Mouse (Mus musculus) hindbrain, embryonic 15.5 days (tissue): ENCODE measurements around the gene Tmem202. TPM values are rescaled to one million over a fixed set of nuclear protein-coding genes. Genes with fewer than 3 reads are reported as not detected.

Experiments used
- ATAC-seq: fragments of 200-750 bp; cut with Nextera tagmentation; 2 replicates; pipeline ENCODE4 v1.8.0; 2017; ENCODE audit warnings: low read depth, moderate number of reproducible peaks, moderate TSS enrichment; ENCODE audit not compliant: low FRiP score
- H3K27ac ChIP-seq: fragments of 300-500 bp; sonication (generic); replicated peaks from 2 replicates; pipeline ENCODE4 v1.5.1; 2015; ENCODE audit warnings: mild to moderate bottlenecking, inconsistent platforms
- H3K27me3 ChIP-seq: fragments of 300-500 bp; sonication (generic); 2 replicates; pipeline ENCODE4 v1.6.1; 2015; ENCODE audit warnings: control low read depth, inconsistent platforms
- H3K36me3 ChIP-seq: fragments of 300-500 bp; sonication (generic); 2 replicates; pipeline ENCODE4 v1.6.1; 2015; ENCODE audit warnings: control low read depth, inconsistent platforms
- H3K4me1 ChIP-seq: fragments of 300-500 bp; sonication (generic); replicated peaks from 2 replicates; pipeline ENCODE4 v1.6.1; 2015; ENCODE audit warnings: control low read depth, inconsistent platforms
- H3K4me2 ChIP-seq: fragments of 300-500 bp; sonication (generic); 2 replicates; pipeline ENCODE4 v1.6.1; 2015; ENCODE audit warnings: moderate library complexity, mild to moderate bottlenecking, inconsistent platforms
- H3K4me3 ChIP-seq: fragments of 300-500 bp; sonication (generic); 2 replicates; pipeline ENCODE4 v1.5.1; 2015; ENCODE audit warnings: mild to moderate bottlenecking, inconsistent platforms
- H3K9ac ChIP-seq: fragments of 300-500 bp; sonication (generic); 2 replicates; pipeline ENCODE4 v1.6.1; 2015; ENCODE audit warnings: inconsistent platforms
- H3K9me3 ChIP-seq: fragments of 300-500 bp; sonication (generic); 2 replicates; pipeline ENCODE4 v1.6.1; 2016; ENCODE audit warnings: control low read depth, inconsistent platforms
- WGBS: fragments of 180-500 bp; shearing (Covaris S2); methylation state at CpG from one replicate; pipeline ENCODE4 v1.1.7; 2015; 5-methylcytosine and 5-hydroxymethylcytosine counted together
- polyA plus RNA-seq: library from polyadenylated mRNA; unstranded; fragments of >200 nt; fragmentation: Nextera tagmentation; extraction: Ambion mirVana; gene quantifications from 2 replicates; pipeline ENCODE4 v1.2.1, GENCODE M21; 2015

Tmem202 gene
- 0.88 and 1.5 TPM in 2 replicates for polyA plus RNA-seq

DNA sequence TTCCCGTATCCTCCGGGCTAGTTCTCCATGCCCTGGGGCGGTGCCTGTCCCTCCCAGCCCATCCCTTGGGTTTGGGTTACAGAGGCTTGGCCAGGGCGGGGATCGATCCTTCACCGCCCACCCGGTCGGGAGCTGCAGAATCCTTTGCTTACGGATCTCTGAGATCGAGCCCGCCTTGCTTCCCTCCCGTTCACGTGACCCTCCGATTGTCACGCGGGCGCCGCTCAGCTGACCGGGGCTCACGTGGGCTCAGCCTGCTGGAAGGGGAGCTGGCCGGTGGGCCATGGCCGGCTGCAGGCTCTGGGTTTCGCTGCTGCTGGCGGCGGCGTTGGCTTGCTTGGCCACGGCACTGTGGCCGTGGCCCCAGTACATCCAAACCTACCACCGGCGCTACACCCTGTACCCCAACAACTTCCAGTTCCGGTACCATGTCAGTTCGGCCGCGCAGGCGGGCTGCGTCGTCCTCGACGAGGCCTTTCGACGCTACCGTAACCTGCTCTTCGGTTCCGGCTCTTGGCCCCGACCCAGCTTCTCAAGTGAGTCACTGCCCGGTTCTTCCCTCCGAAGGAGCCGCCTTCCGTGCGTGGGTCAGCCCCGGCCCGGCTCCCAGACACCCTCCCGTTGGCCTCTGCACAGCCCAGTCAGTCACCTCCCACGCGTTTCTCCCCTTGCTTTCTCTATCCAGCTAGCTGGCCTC lies at the start of gene Tmem202, which contains the start of gene Hexa:
Tmem202 (minus strand) TSS at position 407 of the 697 bp plus-strand sequence.
Hexa (plus strand) TSS at position 100 of the 697 bp plus-strand sequence.
- H3K9me3 ChIP-seq = no peaks in the 10 kb centered on the region
- peak; percentile 93 for ATAC-seq

DNA sequence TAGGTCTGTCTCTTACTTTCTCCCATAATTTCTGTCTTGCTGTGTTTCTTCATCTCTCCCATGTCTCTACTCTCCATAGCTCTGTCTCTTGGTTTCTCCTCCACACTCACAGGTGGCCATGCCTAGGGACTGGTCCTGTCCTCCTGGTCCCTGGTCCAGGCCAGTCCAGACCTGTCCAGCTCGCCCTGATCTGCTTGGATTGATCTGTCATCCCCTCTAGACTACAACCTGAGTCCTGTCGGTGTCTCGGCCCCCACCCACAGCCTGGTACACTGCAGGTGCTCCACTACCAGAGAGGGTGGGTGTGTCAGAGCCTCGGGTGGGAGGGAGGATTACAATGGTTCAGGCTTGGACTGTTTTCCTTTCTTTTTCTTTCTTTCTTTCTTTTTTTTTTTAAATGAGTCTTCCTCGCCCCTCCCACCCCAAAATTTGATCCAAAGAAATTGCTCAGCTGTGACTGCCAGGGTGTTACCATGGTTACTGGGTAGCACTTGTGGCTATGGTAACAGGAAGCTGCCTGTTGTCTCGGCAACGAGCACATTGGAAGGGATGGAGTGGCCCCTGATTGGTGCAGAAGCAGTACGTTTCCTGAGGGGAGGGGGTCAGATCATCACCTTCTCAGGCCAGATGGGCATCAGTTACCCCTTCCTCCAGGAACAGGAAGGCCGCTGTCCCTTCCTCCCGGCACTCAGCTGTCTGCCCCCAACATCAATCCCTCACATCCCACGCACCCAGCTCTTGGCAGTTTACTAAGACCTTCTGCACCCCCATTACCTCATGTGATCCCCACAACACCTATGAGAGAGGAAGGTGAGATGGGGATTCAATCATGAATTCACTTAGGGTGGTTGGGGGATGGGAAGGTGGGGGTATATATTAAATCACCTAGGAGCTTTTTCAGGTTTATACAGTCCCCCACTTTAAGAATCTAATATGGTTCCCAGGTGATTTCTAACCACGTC lies 49.3 kb upstream of the Tmem202 start:
- 14% methylated on average over 12 of the region's 12 CpGs for WGBS
- Histone ChIP-seq H3K4me2 (peak overlapping the region; percentile 53), H3K36me3 (no peaks in the 10 kb centered on the region), H3K9me3 (no peaks in the 10 kb centered on the region), H3K4me1 (peaks cover 36% of the 10 kb centered on the region), H3K27ac (peak overlapping the region; percentile 81), H3K9ac (no peak overlapping the region), H3K27me3 (no peaks in the 10 kb centered on the region), H3K4me3 (peak overlapping the region; percentile 26)
- ATAC-seq = peak; percentile 92

More for the DNA sequence above, at the start of gene Tmem202, which contains the start of gene Hexa:
- 2% methylated on average over 55 of the region's 55 CpGs for WGBS
- no peaks in the 10 kb centered on the region for H3K36me3 ChIP-seq
- H3K27ac ChIP-seq = peak within 1 kb of the TSS; percentile 64; the same call in 1 of the 2 replicates
- peak within 1 kb of the TSS; percentile 88 for H3K4me3 ChIP-seq
- H3K4me1 ChIP-seq = peaks cover 27% of the 10 kb centered on the region
- H3K27me3 ChIP-seq = no peaks in the 10 kb centered on the region
- peak within 1 kb of the TSS; percentile 80 for H3K4me2 ChIP-seq
- H3K9ac ChIP-seq = peak within 1 kb of the TSS; percentile 89

DNA sequence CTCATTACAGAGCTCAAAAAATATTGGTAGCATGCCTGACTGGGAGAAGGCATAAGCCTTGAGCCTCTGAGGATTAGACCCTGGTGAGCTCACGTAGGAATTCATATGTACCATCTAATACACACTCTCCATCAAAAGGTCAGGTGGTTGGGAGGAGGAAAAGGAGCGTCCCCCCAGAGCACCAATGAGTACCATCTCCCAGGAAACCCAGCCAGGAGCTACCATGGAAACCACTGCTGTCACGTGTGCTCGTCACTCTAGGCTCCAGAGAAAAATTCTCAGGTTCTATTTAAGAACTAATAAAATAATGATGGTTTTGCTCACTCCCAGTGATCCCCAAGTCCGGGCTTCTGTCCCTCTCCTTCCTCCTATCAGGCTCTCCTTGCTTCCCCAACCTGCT lies 48.6 kb upstream of the Tmem202 start:
- Histone ChIP-seq H3K9ac (no peak overlapping the region), H3K27me3 (no peaks in the 10 kb centered on the region), H3K4me1 (peaks cover 36% of the 10 kb centered on the region), H3K9me3 (no peaks in the 10 kb centered on the region), H3K27ac (peak overlapping the region; percentile 81), H3K4me3 (peak overlapping the region; percentile 26; the same call in 1 of the 2 replicates), H3K36me3 (no peaks in the 10 kb centered on the region), H3K4me2 (peak overlapping the region; percentile 53)
- peak; percentile 28; the same call in 1 of the 2 replicates for ATAC-seq
- WGBS = 25% methylated on average over 5 of the region's 5 CpGs

DNA sequence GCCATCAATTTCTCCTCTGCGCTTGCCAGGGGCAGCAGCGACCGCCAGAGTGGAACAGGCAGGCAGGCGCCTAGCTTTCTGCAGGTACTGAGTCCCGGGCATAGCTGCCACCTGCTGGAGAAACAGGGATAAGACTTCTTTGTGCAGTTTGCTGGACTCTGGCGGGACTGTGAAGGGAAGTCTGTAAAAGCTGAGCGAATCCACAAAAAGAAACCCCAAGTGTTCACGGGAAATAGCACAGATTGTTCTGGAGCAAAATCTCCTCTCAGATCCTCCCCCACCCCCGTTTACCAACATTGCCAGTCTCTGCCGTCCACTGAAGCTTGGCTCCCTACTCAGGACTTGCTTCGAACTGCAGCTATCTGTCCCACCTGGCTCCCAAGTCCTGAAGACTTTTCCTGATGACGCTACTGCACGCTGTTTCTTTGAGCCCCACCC lies 45.2 kb upstream of the Tmem202 start:
- peaks cover 33% of the 10 kb centered on the region for H3K4me1 ChIP-seq
- no peaks in the 10 kb centered on the region for H3K9me3 ChIP-seq
- H3K4me3 ChIP-seq = no peak overlapping the region
- no peak overlapping the region for H3K9ac ChIP-seq
- H3K4me2 ChIP-seq = peak overlapping the region; percentile 43
- H3K36me3 ChIP-seq = no peaks in the 10 kb centered on the region
- ATAC-seq = 0 out of 2 replicates have a peak, but pooled peaks have one; percentile 44
- no peak overlapping the region for H3K27ac ChIP-seq
- 6% methylated on average over 13 of the region's 13 CpGs for WGBS
- no peaks in the 10 kb centered on the region for H3K27me3 ChIP-seq

DNA sequence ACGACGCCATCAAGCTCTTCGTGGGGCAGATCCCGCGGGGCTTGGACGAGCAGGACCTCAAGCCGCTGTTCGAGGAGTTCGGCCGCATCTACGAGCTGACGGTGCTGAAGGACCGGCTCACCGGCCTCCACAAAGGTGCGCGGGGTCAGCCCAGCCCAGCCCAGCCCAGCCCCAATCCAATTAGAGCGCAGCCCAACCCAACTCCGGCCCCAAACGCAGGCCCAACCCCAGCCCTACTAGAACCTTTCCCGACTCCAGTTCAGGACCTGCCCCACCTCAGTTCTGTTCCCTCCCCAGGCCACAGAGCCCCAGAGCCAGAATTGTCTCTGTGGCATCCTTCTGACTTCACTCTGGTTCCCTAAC lies 38.8 kb upstream of the Tmem202 start:
- Histone ChIP-seq H3K9ac (peak overlapping the region; percentile 60), H3K4me3 (peak overlapping the region; percentile 66), H3K27me3 (0 out of 2 replicates have a peak, but pooled peaks cover 2% of the 10 kb centered on the region), H3K36me3 (no peaks in the 10 kb centered on the region), H3K27ac (peak overlapping the region; percentile 72), H3K4me1 (peaks cover 25% of the 10 kb centered on the region), H3K9me3 (no peaks in the 10 kb centered on the region), H3K4me2 (peak overlapping the region; percentile 88)
- ATAC-seq = no peak; the same call in 1 of the 2 replicates
- 0% methylated on average over 20 of the region's 20 CpGs for WGBS

DNA sequence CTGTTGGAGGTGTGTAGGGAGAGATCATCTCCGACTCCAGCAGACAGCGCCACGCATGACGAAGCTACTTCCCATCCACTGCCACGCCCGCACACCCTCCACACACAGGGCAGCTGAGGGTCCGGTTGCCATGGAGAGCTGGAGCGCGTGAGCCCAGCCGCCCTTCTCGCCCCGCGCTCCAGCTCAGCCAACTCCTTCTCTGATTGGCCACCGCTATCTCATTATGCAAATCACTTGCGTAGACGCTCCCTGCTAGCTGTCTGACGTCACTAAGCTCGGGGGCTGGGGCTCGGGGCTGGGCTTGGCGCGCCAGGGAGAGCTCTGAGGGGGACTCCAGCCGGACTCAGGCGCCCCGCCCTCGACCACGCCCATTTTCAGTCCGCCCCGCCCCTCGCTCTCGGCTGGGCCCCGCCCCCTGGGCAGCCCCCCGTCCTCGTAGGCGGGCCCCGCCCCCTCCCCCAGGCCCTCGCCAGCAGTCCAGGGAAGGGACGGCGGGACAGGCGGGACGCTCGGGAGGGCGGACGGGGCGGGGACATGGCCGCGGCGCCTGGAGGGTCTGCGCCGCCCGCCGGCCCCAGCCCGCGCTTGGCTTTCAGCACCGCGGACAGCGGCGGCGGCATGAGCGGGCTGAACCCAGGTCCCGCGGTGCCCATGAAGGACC lies 38.3 kb upstream of the Tmem202 start, which contains the start of gene Celf6:
Celf6 (plus strand) TSS at position 74 of the 661 bp plus-strand sequence.
- peak within 1 kb of the TSS; percentile 60 for H3K9ac ChIP-seq
- peak within 1 kb of the TSS; percentile 72 for H3K27ac ChIP-seq
- peaks cover 25% of the 10 kb centered on the region for H3K4me1 ChIP-seq
- H3K4me3 ChIP-seq = peak within 1 kb of the TSS; percentile 66
- H3K4me2 ChIP-seq = peak within 1 kb of the TSS; percentile 88
- 0 out of 2 replicates have a peak, but pooled peaks cover 2% of the 10 kb centered on the region for H3K27me3 ChIP-seq
- no peaks in the 10 kb centered on the region for H3K9me3 ChIP-seq
- no peaks in the 10 kb centered on the region for H3K36me3 ChIP-seq
- peak; percentile 98 for ATAC-seq
- WGBS = under 1% methylated on average over 56 of the region's 61 CpGs

DNA sequence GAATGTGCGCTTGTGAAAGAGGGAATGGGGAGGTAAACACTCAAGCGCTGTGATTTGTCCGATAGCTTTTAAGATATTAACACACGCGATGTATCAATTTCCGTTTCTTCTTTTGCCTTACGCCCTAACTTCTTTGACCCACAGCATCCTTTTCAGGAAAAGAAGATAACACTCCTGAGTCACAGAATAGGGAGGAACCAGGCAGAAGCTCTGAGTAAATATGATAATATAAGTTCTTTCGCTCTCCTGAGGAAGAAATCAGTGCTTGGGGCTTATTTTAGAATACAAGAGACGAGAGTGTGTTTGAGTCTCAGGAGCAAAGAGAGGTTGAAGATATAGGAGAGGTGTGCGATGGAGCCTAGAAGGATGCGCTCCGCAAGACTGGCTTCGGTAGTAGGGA lies 37.8 kb upstream of the Tmem202 start:
- 11% methylated on average over 13 of the region's 13 CpGs for WGBS
- H3K27me3 ChIP-seq = 0 out of 2 replicates have a peak, but pooled peaks cover 2% of the 10 kb centered on the region
- no peaks in the 10 kb centered on the region for H3K9me3 ChIP-seq
- peak overlapping the region; percentile 65 for H3K27ac ChIP-seq
- H3K36me3 ChIP-seq = no peaks in the 10 kb centered on the region
- ATAC-seq = no peak
- peak overlapping the region; percentile 60 for H3K9ac ChIP-seq
- H3K4me2 ChIP-seq = peak overlapping the region; percentile 88
- peaks cover 25% of the 10 kb centered on the region for H3K4me1 ChIP-seq
- H3K4me3 ChIP-seq = peak overlapping the region; percentile 66

DNA sequence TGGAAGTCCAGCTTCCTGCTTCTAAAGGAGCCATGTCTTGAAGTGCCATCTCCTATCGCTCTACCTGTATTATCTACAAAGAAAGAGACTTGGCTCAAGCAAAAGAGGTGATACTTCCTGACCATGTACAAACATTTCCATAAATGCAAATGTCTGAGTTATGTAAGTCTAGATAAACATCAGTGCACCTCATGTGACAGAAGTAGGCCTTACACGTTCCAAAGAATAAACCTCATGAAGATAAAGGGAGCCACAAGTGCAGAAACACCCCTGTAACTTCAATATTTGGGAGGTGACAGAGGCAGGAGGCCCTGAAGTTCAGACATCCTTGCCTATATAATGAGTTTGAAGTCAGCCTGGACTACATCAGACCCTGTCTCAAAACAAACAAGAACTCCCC lies 32.2 kb upstream of the Tmem202 start:
- H3K27ac ChIP-seq = no peak overlapping the region
- WGBS = 84% methylated on average over 2 of the region's 2 CpGs
- no peak for ATAC-seq
- no peak overlapping the region for H3K4me3 ChIP-seq
- H3K36me3 ChIP-seq = no peaks in the 10 kb centered on the region
- 0 out of 2 replicates have a peak, but pooled peaks cover 2% of the 10 kb centered on the region for H3K27me3 ChIP-seq
- peaks cover under 1% of the 10 kb centered on the region; the same call in 1 of the 2 replicates for H3K4me1 ChIP-seq
- no peaks in the 10 kb centered on the region for H3K9me3 ChIP-seq
- H3K4me2 ChIP-seq = no peak overlapping the region
- no peak overlapping the region for H3K9ac ChIP-seq

DNA sequence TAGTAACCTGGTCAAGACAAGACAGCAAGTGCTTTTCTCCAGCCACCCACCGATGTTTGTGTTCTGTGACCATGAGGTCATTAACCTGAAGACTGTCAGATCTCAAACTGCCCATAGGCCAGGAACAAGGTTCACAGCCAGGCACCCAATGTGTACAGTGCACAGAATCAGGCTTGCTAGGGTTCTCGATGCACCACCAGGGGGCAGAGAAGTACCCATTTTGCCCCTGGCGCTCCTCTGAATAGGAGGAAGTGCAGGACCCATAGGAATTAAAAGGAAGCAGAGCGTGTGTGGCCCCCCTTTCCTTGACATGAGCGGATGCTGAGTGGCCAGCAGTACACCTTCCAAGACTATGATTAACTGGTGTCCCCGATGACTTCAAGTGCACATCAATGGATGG lies 27.5 kb upstream of the Tmem202 start:
- Histone ChIP-seq H3K4me1 (no peaks in the 10 kb centered on the region), H3K27me3 (no peaks in the 10 kb centered on the region), H3K36me3 (peaks cover 30% of the 10 kb centered on the region), H3K9me3 (no peaks in the 10 kb centered on the region), H3K4me3 (no peak overlapping the region), H3K9ac (no peak overlapping the region), H3K27ac (no peak overlapping the region), H3K4me2 (no peak overlapping the region)
- WGBS = 21% methylated on average over 6 of the region's 6 CpGs
- ATAC-seq = no peak

DNA sequence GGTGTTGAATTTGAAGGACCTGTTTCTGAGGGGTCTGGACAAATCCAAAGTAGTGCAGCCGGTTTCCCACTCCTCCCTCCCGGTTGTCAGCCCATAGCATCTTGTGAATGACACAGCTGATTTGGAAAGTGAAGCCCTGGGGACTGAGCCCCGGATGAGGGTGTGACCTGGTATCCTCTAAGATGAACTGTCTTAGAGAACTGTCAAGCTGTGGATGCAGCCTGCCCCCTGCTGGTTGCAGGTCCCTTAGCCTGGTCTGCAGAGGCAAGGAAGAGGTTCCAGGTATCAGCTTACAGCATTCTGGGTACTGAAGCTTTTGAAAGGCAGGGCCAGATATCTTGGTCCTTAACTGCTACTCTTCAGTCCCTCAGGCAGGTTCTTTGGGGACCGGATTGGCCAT lies 26.0 kb upstream of the Tmem202 start:
- no peaks in the 10 kb centered on the region for H3K4me1 ChIP-seq
- no peaks in the 10 kb centered on the region for H3K27me3 ChIP-seq
- H3K4me2 ChIP-seq = no peak overlapping the region
- peaks cover 41% of the 10 kb centered on the region for H3K36me3 ChIP-seq
- no peak overlapping the region for H3K4me3 ChIP-seq
- no peak overlapping the region for H3K9ac ChIP-seq
- ATAC-seq = no peak
- WGBS = 30% methylated on average over 4 of the region's 4 CpGs
- H3K9me3 ChIP-seq = no peaks in the 10 kb centered on the region
- H3K27ac ChIP-seq = no peak overlapping the region

DNA sequence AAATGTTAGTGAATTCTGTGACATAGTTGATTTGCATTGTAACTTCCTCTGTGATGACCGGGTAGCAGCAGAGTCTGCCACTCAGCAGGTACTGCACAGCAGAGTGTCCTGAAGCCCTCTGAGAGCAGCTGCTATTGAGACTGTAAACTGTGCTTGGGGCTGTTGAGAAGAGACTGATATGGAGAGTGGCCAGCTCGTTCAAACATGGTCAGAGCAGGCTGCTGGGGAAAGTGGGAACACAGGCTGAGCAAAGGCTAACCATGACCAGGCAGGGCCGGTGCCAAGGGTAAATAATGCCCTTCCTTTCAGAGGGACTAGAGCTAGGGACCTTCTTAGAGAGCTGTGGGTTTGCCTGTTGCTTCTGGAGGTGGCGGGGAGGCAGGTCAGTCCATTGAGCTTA lies 14.1 kb upstream of the Tmem202 start:
- ATAC-seq = no peak
- 91% methylated on average over 4 of the region's 4 CpGs for WGBS
- no peak overlapping the region for H3K9ac ChIP-seq

More for the DNA sequence above, 14.1 kb upstream of the Tmem202 start:
- Histone ChIP-seq H3K4me3 (no peak overlapping the region), H3K27ac (no peak overlapping the region), H3K9me3 (no peaks in the 10 kb centered on the region), H3K27me3 (no peaks in the 10 kb centered on the region), H3K4me1 (no peaks in the 10 kb centered on the region), H3K36me3 (peaks cover 22% of the 10 kb centered on the region; the same call in 1 of the 2 replicates), H3K4me2 (no peak overlapping the region)
